Mouse (Mus musculus) heart, adult 8-10 months (tissue): Measurements from ENCODE around the gene Alg5. TPM values are rescaled to one million over a fixed set of nuclear protein-coding genes. Genes with fewer than 3 reads are reported as not detected.
"Not testable (repeated sequence)": the region's sequence is repeated elsewhere in the genome, so short reads cannot be mapped to it uniquely, and the experiment has no call there.

Experiments used
- DNase-seq: peaks from one replicate; pipeline ENCODE4 v3.0.0; 2022; ENCODE audit warnings: low spot score
- total RNA-seq, 4 experiments: library from RNA; stranded (reverse); gene quantifications; 2 replicates each; pipeline ENCODE4 v1.2.4; 2022

Gene Alg5
- total RNA-seq, 4 experiments from 2014 or later: 9.2 to 11.3 (median 10.3) TPM

GRCm38 (mm10) chr3:54736101-54736927 is 975 bp downstream of the Alg5 start:
- no peak for DNase-seq

GRCm38 (mm10) chr3:54737317-54737716 is 2.0 kb downstream of the Alg5 start:
- DNase-seq: no peak

- no peak for DNase-seq
Measured at GRCm38 (mm10) chr3:54741965-54742364, 6.6 kb downstream of the Alg5 start.

- DNase-seq: no peak
Measured at GRCm38 (mm10) chr3:54745799-54746198, 10.5 kb downstream of the Alg5 start.

- DNase-seq: no peak
Measured at GRCm38 (mm10) chr3:54753411-54753810, 18.1 kb downstream of the Alg5 start.

GRCm38 (mm10) chr3:54755145-54756041 is 20.1 kb downstream of the Alg5 start, which contains the start of gene Smad9:
TSS of gene Smad9 (plus strand) at chr3:54755582.
- peak; percentile 26 for DNase-seq

- DNase-seq: peak; percentile 10
Measured at GRCm38 (mm10) chr3:54756058-54756457, 20.7 kb downstream of the Alg5 start.

GRCm38 (mm10) chr3:54757446-54757845 is 22.1 kb downstream of the Alg5 start:
- DNase-seq: no peak

- DNase-seq: no peak
Measured at GRCm38 (mm10) chr3:54759211-54759610, 23.9 kb downstream of the Alg5 start.

GRCm38 (mm10) chr3:54760321-54761115 is 25.2 kb downstream of the Alg5 start:
- no peak for DNase-seq

- DNase-seq: no peak
Measured at GRCm38 (mm10) chr3:54761258-54761657, 25.9 kb downstream of the Alg5 start.

- peak; percentile 38 for DNase-seq
Measured at GRCm38 (mm10) chr3:54764418-54764817, 29.1 kb downstream of the Alg5 start.

- DNase-seq: not testable (repeated sequence)
Measured at GRCm38 (mm10) chr3:54765521-54765920, 30.2 kb downstream of the Alg5 start.

GRCm38 (mm10) chr3:54766034-54766433 is 30.7 kb downstream of the Alg5 start:
- no peak for DNase-seq

GRCm38 (mm10) chr3:54766811-54767210 is 31.5 kb downstream of the Alg5 start:
- no peak for DNase-seq

GRCm38 (mm10) chr3:54768592-54768991 is 33.3 kb downstream of the Alg5 start:
- DNase-seq: no peak

GRCm38 (mm10) chr3:54769349-54770275 is 34.3 kb downstream of the Alg5 start:
- no peak for DNase-seq

GRCm38 (mm10) chr3:54773613-54774012 is 38.3 kb downstream of the Alg5 start:
- no peak for DNase-seq

GRCm38 (mm10) chr3:54775989-54776631 is 40.8 kb downstream of the Alg5 start:
- no peak for DNase-seq

GRCm38 (mm10) chr3:54790601-54791000 is 55.3 kb downstream of the Alg5 start:
- no peak for DNase-seq
